Mouse (Mus musculus) adrenal gland, postnatal 10 days (tissue): ENCODE data around the gene Mmp14. TPM values are rescaled to one million over a fixed set of nuclear protein-coding genes. Genes with fewer than 3 reads are reported as not detected.
A peak's percentile ranks its signal among the peaks of the same experiment; 100 is the strongest.

ENCODE experiments used
- DNase-seq: peaks from one replicate; pipeline ENCODE4 v3.0.0; 2021; ENCODE audit warnings: mixed read lengths
- total RNA-seq, 2 experiments: library from RNA; stranded (reverse); gene quantifications; 2 replicates each; pipeline ENCODE4 v1.2.3; 2021

Gene Mmp14
- total RNA-seq, 2 experiments from 2014 or later, result 127 to 128 TPM

GRCm38 (mm10) chr14:54475941-54476844 lies 44.8 kb downstream of the Mmp14 start, which contains the start of gene Rem2:
Gene Rem2 (plus strand): TSS chr14:54476100.
- DNase-seq, result peak; percentile 64

- no peak for DNase-seq
Observed at GRCm38 (mm10) chr14:54477172-54477909, 45.9 kb downstream of the Mmp14 start.

GRCm38 (mm10) chr14:54479451-54479920 lies 48.1 kb downstream of the Mmp14 start:
- DNase-seq, result peak; percentile 67

GRCm38 (mm10) chr14:54480673-54481072 lies 49.3 kb downstream of the Mmp14 start:
- DNase-seq, result no peak

- peak; percentile 30 for DNase-seq
Observed at GRCm38 (mm10) chr14:54481402-54481801, 50.0 kb downstream of the Mmp14 start.

- DNase-seq, result peak; percentile 57
Observed at GRCm38 (mm10) chr14:54482498-54482897, 51.1 kb downstream of the Mmp14 start.

- DNase-seq, result no peak
Observed at GRCm38 (mm10) chr14:54485899-54486298, 54.5 kb downstream of the Mmp14 start.

- no peak for DNase-seq
Observed at GRCm38 (mm10) chr14:54487732-54488131, 56.3 kb downstream of the Mmp14 start.

GRCm38 (mm10) chr14:54488350-54488749 lies 56.9 kb downstream of the Mmp14 start:
- DNase-seq, result no peak

- DNase-seq, result no peak
Observed at GRCm38 (mm10) chr14:54492345-54493131, 61.1 kb downstream of the Mmp14 start.

- DNase-seq, result no peak
Observed at GRCm38 (mm10) chr14:54493236-54493635, 61.8 kb downstream of the Mmp14 start.

- peak; percentile 80 for DNase-seq
Observed at GRCm38 (mm10) chr14:54494234-54494633, 62.8 kb downstream of the Mmp14 start.

Other genes with a start within 250 kb of the Mmp14 start
- gene Dad1, start 177.5 kb upstream of the Mmp14 start, total RNA-seq, result 100 to 1,000 TPM; 171 to 191 TPM
- gene Abhd4, start 177.4 kb upstream of the Mmp14 start, total RNA-seq, result 100 to 1,000 TPM; 206 to 229 TPM
- gene Olfr49, start 146.7 kb upstream of the Mmp14 start, total RNA-seq, result not detected
- 100 to 1,000 TPM; 114 to 138 TPM for gene Oxa1l, start 70.8 kb upstream of the Mmp14 start, total RNA-seq
- 1 to 10 TPM; 6.2 to 7.9 TPM for gene Slc7a7, start 13.8 kb upstream of the Mmp14 start, total RNA-seq
- 100 to 1,000 TPM; 204 to 212 TPM for gene Mrpl52, start 4.7 kb upstream of the Mmp14 start, total RNA-seq
- 10 to 100 TPM; 71.9 to 89.4 TPM for gene Lrp10, start 32.5 kb downstream of the Mmp14 start, total RNA-seq
- under 1 TPM; 0.39 to 0.87 TPM for gene Rem2, start 44.5 kb downstream of the Mmp14 start, total RNA-seq
- gene Prmt5, start 85.9 kb downstream of the Mmp14 start, total RNA-seq, result 10 to 100 TPM; 41.1 to 42.1 TPM
- 10 to 100 TPM; 31.0 to 32.5 TPM for gene Haus4, start 123.0 kb downstream of the Mmp14 start, total RNA-seq
- 10 to 100 TPM; 18.9 to 20.7 TPM for gene Ajuba, start 145.9 kb downstream of the Mmp14 start, total RNA-seq
- gene 4931414P19Rik, start 174.4 kb downstream of the Mmp14 start, total RNA-seq, result 1 to 10 TPM; 4.9 to 6.9 TPM
- 100 to 1,000 TPM; 226 to 247 TPM for gene Psmb5, start 186.4 kb downstream of the Mmp14 start, total RNA-seq
- gene Psmb11, start 189.8 kb downstream of the Mmp14 start, total RNA-seq, result not detected
- gene Gm17606, start 209.3 kb downstream of the Mmp14 start, total RNA-seq, result not detected
- 1 to 10 TPM; 1.7 to 2.5 TPM for gene Cdh24, start 209.8 kb downstream of the Mmp14 start, total RNA-seq